Mouse (Mus musculus) adrenal gland, adult 8-10 months (tissue): ENCODE results near the gene Npl. TPM values are rescaled to one million over a fixed set of nuclear protein-coding genes. Genes with fewer than 3 reads are reported as not detected.

ENCODE experiments used
- DNase-seq: peaks from one replicate; pipeline ENCODE4 v3.0.0; 2022
- total RNA-seq, 4 experiments: library from RNA; stranded (reverse); gene quantifications; 2 replicates each; pipeline ENCODE4 v1.2.4; 2022

The Npl gene
- 1 to 10 TPM; 3.0 to 6.7 (median 4.7) TPM for total RNA-seq

DNA sequence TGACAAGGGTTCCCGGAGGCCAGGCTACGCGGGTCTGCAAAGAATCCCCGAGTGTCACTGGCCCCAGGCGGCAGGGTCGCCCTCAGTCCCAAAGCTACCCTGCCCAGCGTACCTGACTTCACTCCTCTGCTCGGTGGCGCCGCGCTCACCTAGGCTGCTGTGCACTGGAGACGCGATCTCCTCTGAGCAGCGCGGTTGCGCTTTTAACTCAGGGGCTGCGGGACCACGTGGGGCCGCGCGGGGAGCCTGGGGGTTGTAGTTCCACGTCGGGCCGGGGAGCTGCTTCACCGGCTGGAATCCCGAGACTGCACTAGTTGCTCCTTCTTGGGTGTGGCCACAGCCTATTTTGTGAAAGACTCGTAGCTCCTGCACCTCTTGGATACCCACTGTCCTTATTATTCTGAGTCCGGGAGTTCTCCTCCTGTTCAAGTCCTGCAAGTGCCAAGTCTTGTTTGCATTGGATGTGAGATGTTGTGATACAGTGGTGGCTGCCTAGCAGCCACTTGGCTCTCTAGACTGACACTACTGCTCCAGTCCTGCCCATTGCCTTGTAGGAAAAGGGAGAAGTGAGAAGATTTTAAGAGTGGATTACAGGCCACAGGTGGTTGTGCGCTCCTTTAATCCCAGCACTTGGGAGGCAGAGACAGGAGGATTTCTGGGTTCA is at the start of gene Npl:
Gene Npl (minus strand): TSS at position 510 of the 664 bp plus-strand sequence.
- peak; percentile 61 for DNase-seq

GRCm38 (mm10) chr1:153599302-153600045 is 49.6 kb upstream of the Npl start:
- peak; percentile 40 for DNase-seq

DNA sequence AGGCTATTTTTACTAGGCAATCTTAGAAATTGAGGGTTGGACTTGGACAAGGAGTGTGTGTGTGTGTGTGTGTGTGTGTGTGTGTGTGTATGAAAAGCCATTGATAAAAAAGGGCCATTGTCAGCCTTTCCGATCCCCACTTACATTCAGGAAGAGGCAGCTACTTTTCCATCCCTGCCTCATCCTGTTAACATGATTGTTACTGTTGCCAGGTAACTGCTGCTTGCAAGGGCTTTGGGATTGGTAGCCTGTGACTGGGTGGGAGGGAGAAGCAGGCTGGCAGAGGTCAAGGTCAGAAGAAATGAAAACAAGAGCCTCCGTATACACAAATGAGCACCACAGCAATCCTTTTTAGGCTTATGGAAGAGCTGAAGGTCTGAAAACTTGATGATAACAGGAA is 48.9 kb upstream of the Npl start:
- no peak for DNase-seq

GRCm38 (mm10) chr1:153593678-153594077 is 43.8 kb upstream of the Npl start:
- no peak for DNase-seq

- no peak for DNase-seq
These were observed 40.4 kb upstream of the Npl start for GRCm38 (mm10) chr1:153590176-153590734.

GRCm38 (mm10) chr1:153587956-153588355 is 38.1 kb upstream of the Npl start:
- no peak for DNase-seq

GRCm38 (mm10) chr1:153586826-153587225 is 37.0 kb upstream of the Npl start:
- DNase-seq, result no peak

GRCm38 (mm10) chr1:153585752-153586151 is 35.9 kb upstream of the Npl start:
- no peak for DNase-seq

GRCm38 (mm10) chr1:153583189-153583588 is 33.3 kb upstream of the Npl start:
- DNase-seq, result no peak

DNA sequence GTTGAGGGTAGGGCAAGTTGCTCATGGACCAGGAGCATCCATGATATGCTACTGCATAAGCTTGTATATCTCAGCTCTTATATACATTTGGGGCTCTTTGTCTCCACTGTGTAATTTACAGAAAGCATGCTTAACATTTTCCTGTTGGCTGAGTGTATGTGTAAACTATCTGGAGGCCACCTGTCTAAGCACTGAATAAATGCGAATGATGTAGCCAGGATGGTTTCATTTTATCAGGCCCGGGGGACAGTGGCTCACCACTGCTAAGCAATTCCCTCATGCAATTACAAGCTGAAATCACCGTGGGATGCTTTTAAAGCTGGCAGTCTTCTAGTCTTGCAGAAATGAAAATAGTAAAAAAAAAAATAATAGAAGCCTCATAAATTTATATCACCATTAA is 24.9 kb upstream of the Npl start:
- DNase-seq, result no peak

DNA sequence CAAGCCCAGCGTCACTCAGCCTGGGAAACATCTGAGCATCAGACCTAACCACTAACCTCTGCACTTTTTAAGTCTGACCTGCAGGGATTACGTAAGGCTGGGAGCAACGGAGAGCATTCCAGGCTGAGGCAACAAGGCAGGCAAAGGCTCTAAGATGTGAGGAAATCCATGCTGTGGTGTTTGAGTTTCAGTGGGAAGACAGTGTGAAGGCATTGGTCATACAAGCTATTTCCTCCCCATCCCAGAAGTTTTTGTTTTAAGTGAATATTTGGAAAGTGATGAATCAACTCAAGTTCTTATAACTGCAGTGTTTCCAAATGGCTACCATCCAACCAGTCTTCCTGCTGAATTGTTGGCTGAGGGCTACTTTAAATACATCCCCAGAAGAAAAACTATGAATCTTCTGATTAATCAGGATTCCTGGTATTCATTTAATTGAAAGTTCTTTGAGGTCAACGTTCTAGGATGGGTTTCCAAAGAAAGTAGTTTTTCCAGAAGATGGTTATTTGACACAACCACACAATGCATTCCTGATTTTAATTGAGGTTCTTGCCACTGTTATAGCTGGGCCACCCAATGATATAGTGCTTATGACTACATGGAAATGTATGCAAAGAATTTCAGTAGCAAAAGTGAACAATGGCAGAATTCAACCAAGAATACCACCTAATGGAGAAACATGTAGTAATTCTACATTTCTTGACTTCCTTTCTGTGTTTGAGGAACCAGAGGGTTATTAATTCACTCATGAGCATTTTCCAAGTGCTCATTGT is 22.6 kb upstream of the Npl start:
- DNase-seq, result no peak

DNA sequence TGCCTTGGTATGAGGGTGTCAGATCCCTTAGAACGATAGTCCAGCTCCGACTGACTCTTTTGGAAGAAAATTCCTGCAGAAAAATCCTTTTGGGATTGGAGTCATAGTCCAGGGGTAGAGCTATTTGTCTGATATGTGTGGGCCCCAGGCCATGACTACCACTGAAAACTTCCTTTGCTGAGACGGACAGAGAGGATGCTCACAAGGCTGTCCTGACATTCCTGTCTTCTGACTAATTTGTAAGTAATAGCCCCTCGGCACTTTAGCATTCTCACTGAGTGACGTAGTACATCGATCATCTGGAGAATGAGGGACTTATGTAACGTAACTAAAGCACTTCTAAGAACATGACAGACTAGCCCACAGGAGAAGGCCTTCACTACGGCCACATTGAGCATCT is 15.9 kb upstream of the Npl start:
- DNase-seq, result no peak

DNA sequence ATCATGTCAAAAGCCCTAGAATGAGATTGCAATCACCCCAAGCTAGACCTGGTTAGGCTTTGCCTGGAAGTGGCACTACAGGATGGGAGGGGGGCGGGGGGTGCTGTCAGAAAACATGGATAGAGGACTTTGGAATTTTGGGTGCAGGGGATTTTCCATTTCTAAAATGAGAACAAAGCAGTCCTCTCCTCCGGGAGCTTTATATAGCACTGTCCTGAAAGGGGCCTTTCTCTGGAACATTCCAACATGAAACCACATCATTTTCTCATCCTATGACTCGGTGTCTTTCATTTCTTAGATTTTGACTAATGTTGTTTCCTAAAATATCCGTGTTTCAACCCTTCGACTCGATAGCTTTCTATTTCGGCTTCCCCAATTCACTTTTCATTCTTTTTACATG is 14.9 kb upstream of the Npl start:
- DNase-seq, result no peak

DNA sequence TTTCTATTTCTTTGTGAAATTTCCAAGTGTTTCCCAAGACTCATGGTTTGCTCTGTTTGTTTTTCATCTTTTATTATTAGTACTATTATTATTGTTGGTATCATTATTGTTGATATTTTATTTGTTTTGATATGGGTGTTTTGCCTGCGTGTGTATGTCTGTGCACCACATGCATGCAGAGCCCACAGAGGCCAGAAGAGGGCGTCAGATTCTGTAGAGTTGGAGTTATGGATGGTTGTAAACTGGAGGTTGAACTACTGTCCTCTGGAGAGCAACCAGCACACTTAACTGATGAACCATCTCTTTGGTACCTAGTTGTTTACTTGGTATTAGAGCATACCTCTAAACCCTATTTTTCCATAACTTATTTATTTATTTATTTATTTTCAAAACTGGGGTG is 13.8 kb upstream of the Npl start:
- no peak for DNase-seq

- no peak for DNase-seq
These were observed 11.0 kb upstream of the Npl start for GRCm38 (mm10) chr1:153560805-153561204.

- DNase-seq, result no peak
These were observed 9.9 kb upstream of the Npl start for GRCm38 (mm10) chr1:153559701-153560100.

GRCm38 (mm10) chr1:153559126-153559647 is 9.3 kb upstream of the Npl start:
- peak; percentile 57 for DNase-seq

DNA sequence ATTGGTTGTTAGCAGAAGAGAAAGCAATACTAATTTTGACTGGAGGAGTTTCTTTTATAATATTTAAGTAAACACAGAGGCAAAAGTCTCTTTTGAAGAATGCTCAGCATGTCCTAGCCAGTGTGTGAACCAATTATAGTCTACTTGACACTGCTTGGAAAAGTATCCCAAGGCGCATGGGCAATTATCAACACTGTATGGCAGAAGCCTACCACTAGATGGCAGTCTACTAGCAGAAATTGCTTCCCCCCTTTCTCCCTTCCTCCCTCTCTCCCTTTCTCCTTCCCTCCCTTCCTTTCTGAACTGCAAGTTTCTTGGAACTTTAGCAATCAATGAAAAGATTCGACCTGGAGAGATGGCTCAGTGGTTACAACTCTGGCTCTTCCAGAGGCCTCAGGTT is 7.1 kb upstream of the Npl start:
- DNase-seq, result no peak

DNA sequence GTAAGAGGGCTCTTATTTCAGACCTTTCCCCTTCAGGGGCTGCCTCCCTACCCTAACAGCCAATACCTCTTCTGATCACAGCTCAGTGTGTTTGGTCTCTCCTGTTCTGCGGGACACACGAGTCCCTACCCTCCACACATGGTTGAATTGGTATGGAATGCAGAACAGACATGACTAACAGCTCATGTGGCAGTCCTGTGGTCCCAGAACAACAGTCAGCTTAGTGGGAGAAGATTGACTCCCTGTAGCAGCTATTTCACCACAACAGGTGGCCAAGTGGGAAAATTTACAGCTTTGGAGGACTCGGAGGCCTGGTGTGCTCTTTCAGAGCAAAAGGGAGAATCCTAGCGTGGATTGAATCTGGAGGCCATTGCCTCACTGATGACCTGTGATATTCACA is 6.4 kb upstream of the Npl start:
- DNase-seq, result no peak

GRCm38 (mm10) chr1:153550814-153551213 is 969 bp upstream of the Npl start:
- DNase-seq, result peak; percentile 23

DNA sequence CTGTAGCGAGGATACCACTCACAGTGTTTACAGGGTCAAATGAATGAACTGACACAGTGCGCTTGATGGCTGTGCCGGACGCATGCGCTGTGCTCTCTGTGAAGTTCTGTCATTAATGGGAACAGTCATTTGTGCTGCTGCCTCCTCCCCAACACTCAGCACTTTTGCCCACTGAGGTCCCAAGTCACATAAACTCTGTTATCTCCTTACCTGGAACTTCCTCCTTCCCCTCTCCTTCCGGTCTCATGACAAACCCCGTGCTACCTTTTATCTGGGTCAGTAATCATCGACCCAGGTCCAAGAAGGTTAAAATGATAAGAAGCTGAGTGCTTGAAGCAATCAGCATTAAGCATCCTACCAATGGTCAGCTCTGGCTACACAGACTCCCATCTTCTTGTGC is 2.3 kb downstream of the Npl start:
- DNase-seq, result no peak

DNA sequence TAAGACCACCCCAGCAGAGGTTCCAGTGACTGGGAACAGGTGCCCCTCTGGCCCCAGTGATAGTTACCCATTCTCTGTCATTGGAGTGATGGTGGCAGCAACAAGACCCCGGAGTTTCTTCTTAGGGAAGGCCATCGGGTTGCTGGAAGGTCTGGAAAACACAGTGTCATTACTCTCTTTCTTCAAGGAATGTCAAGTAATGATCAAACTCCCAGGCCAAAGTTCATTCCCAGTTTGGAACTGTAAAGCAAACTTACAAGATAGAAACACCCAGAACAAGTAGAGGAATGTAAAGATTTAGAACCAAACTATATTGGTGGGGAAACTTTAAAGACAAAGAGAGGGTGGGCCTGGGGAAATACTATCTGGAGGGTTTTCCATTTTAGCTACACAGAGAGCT is 4.6 kb downstream of the Npl start:
- no peak for DNase-seq
